Mouse (Mus musculus) intestine, embryonic 14.5 days (tissue): Measurements from ENCODE around the gene Irs3. TPM values are rescaled to one million over a fixed set of nuclear protein-coding genes. Genes with fewer than 3 reads are reported as not detected.
A peak's percentile ranks its signal among the peaks of the same experiment; 100 is the strongest.

Source experiments
- ATAC-seq: fragments of 200-750 bp; cut with Nextera tagmentation; replicated peaks from 2 replicates; pipeline ENCODE4 v1.8.0; 2017; ENCODE audit warnings: low read depth, moderate number of reproducible peaks, moderate TSS enrichment, moderate library complexity; ENCODE audit not compliant: low FRiP score, low TSS enrichment
- DNase-seq: peaks from one replicate; pipeline ENCODE4 v3.0.0-alpha.2; 2018; ENCODE audit warnings: low spot score
- H3K27ac ChIP-seq: fragments of 300-500 bp; sonication (generic); 2 replicates; pipeline ENCODE4 v1.5.1; 2014; ENCODE audit warnings: low read depth, mild to moderate bottlenecking, control low read depth
- H3K27me3 ChIP-seq: fragments of 300-500 bp; sonication (generic); replicated peaks from 2 replicates; pipeline ENCODE4 v1.6.1; 2014; ENCODE audit warnings: low read length, control low read depth; ENCODE audit not compliant: control insufficient read depth, insufficient read depth
- H3K36me3 ChIP-seq: fragments of 300-500 bp; sonication (generic); 2 replicates; pipeline ENCODE4 v1.6.1; 2014; ENCODE audit warnings: low read length, control low read depth; ENCODE audit not compliant: control insufficient read depth, insufficient read depth
- H3K4me1 ChIP-seq: fragments of 300-500 bp; sonication (generic); replicated peaks from 2 replicates; pipeline ENCODE4 v1.6.1; 2014; ENCODE audit warnings: low read length, control low read depth, mixed read lengths; ENCODE audit not compliant: control insufficient read depth, insufficient read depth
- H3K4me2 ChIP-seq: fragments of 300-500 bp; sonication (generic); 2 replicates; pipeline ENCODE4 v1.6.1; 2014; ENCODE audit warnings: low read length
- H3K4me3 ChIP-seq: fragments of 300-500 bp; sonication (generic); 2 replicates; pipeline ENCODE4 v1.5.1; 2014; ENCODE audit warnings: low read depth, low read length, control low read depth, mixed read lengths
- H3K9ac ChIP-seq: fragments of 300-500 bp; sonication (generic); 2 replicates; pipeline ENCODE4 v1.6.1; 2014; ENCODE audit warnings: mild to moderate bottlenecking, low read length
- H3K9me3 ChIP-seq: fragments of 300-500 bp; sonication (generic); 2 replicates; pipeline ENCODE4 v1.6.1; 2016; ENCODE audit warnings: low read length, control low read depth; ENCODE audit not compliant: control insufficient read depth
- WGBS: fragments of 180-500 bp; shearing (Covaris S2); extraction: QIAGEN DNeasy Blood & Tissue Kit; methylation state at CpG from one replicate; pipeline ENCODE4 v1.1.7; 2014; 5-methylcytosine and 5-hydroxymethylcytosine counted together
- polyA plus RNA-seq: library from polyadenylated mRNA; unstranded; fragments of >200 nt; fragmentation: Nextera tagmentation; extraction: Ambion mirVana; gene quantifications from 2 replicates; pipeline ENCODE4 v1.2.1, GENCODE M21; 2014

Gene Irs3
- polyA plus RNA-seq, 1 experiment from 2014 or later: not detected

- Histone ChIP-seq H3K9me3 (no peaks in the 10 kb centered on the region), H3K9ac (no peak overlapping the region), H3K36me3 (no peaks in the 10 kb centered on the region), H3K27ac (no peak overlapping the region), H3K27me3 (no peaks in the 10 kb centered on the region), H3K4me2 (no peak overlapping the region), H3K4me1 (peaks cover 16% of the 10 kb centered on the region), H3K4me3 (no peak overlapping the region)
- DNase-seq (no peak), ATAC-seq (no peak)
- 85% methylated on average over 2 of the region's 2 CpGs for WGBS
Observed at GRCm38 (mm10) chr5:137598100-137598826, 47.3 kb downstream of the Irs3 start.

GRCm38 (mm10) chr5:137597625-137598024, 47.9 kb downstream of the Irs3 start:
- WGBS: 96% methylated on average over 6 of the region's 6 CpGs
- Histone ChIP-seq H3K9ac (no peak overlapping the region), H3K27me3 (no peaks in the 10 kb centered on the region), H3K4me2 (no peak overlapping the region), H3K27ac (no peak overlapping the region), H3K36me3 (no peaks in the 10 kb centered on the region), H3K4me1 (peaks cover 14% of the 10 kb centered on the region), H3K4me3 (no peak overlapping the region), H3K9me3 (no peaks in the 10 kb centered on the region)
- no peak for DNase-seq
- no peak for ATAC-seq

GRCm38 (mm10) chr5:137596601-137597261, 48.8 kb downstream of the Irs3 start:
- peaks cover 10% of the 10 kb centered on the region for H3K4me1 ChIP-seq
- H3K4me3 ChIP-seq: peak overlapping the region; percentile 10; the same call in 1 of the 2 replicates
- no peaks in the 10 kb centered on the region for H3K27me3 ChIP-seq
- no peaks in the 10 kb centered on the region for H3K36me3 ChIP-seq
- ATAC-seq: no peak
- no peak overlapping the region for H3K9ac ChIP-seq
- peak overlapping the region; percentile 35 for H3K4me2 ChIP-seq
- DNase-seq: no peak
- no peaks in the 10 kb centered on the region for H3K9me3 ChIP-seq
- no peak overlapping the region for H3K27ac ChIP-seq
- WGBS: 35% methylated on average over 26 of the region's 30 CpGs

- Histone ChIP-seq H3K9me3 (no peaks in the 10 kb centered on the region), H3K4me2 (no peak overlapping the region), H3K36me3 (no peaks in the 10 kb centered on the region), H3K4me1 (peaks cover 10% of the 10 kb centered on the region), H3K27me3 (no peaks in the 10 kb centered on the region), H3K27ac (no peak overlapping the region), H3K4me3 (no peak overlapping the region), H3K9ac (no peak overlapping the region)
- 74% methylated on average over 7 of the region's 7 CpGs for WGBS
- DNase-seq: no peak
- no peak for ATAC-seq
Observed at GRCm38 (mm10) chr5:137595921-137596320, 49.6 kb downstream of the Irs3 start.

Other genes with a start within 250 kb of the Irs3 start
- 0.90 and 0.93 TPM in 2 replicates for gene Zan, start 168.7 kb downstream of the Irs3 start, polyA plus RNA-seq
- 58.8 and 65.1 TPM in 2 replicates for gene Pop7, start 143.2 kb downstream of the Irs3 start, polyA plus RNA-seq
- gene Gigyf1, start 127.2 kb downstream of the Irs3 start, polyA plus RNA-seq: 12.1 and 13.5 TPM in 2 replicates
- gene Epo, start 112.5 kb downstream of the Irs3 start, polyA plus RNA-seq: 0.71 and 0.80 TPM in 2 replicates
- 390 and 430 TPM in 2 replicates for gene Gnb2, start 112.2 kb downstream of the Irs3 start, polyA plus RNA-seq
- gene Actl6b, start 92.2 kb downstream of the Irs3 start, polyA plus RNA-seq: 3.5 and 6.7 TPM in 2 replicates
- gene Tfr2, start 75.9 kb downstream of the Irs3 start, polyA plus RNA-seq: 0.34 and 0.38 TPM in 2 replicates
- gene Mospd3, start 44.7 kb downstream of the Irs3 start, polyA plus RNA-seq: 29.0 and 29.4 TPM in 2 replicates
- gene Pcolce, start 31.9 kb downstream of the Irs3 start, polyA plus RNA-seq: 112 and 126 TPM in 2 replicates
- 0.11 and 0.28 TPM in 2 replicates for gene Fbxo24, start 16.7 kb downstream of the Irs3 start, polyA plus RNA-seq
- 31.2 and 35.3 TPM in 2 replicates for gene Lrch4, start 16.6 kb downstream of the Irs3 start, polyA plus RNA-seq
- 9.2 and 10.1 TPM in 2 replicates for gene Gm20605, start 16.5 kb downstream of the Irs3 start, polyA plus RNA-seq
- gene Sap25, start 4.4 kb downstream of the Irs3 start, polyA plus RNA-seq: 6.9 and 10.2 TPM in 2 replicates
- 16.0 and 16.4 TPM in 2 replicates for gene Agfg2, start 39.0 kb upstream of the Irs3 start, polyA plus RNA-seq
- gene Nyap1, start 95.9 kb upstream of the Irs3 start, polyA plus RNA-seq: 1.5 and 1.9 TPM in 2 replicates
- gene Tsc22d4, start 100.0 kb upstream of the Irs3 start, polyA plus RNA-seq: 121 and 125 TPM in 2 replicates
- 25.5 and 35.4 TPM in 2 replicates for gene Ppp1r35, start 133.1 kb upstream of the Irs3 start, polyA plus RNA-seq
- gene Mepce, start 141.9 kb upstream of the Irs3 start, polyA plus RNA-seq: 12.1 and 15.4 TPM in 2 replicates
- gene Zcwpw1, start 142.1 kb upstream of the Irs3 start, polyA plus RNA-seq: 14.4 and 17.9 TPM in 2 replicates
- 2.5 and 3.0 TPM in 2 replicates for gene Pilra, start 190.6 kb upstream of the Irs3 start, polyA plus RNA-seq
- gene Pilrb1, start 212.4 kb upstream of the Irs3 start, polyA plus RNA-seq: 0.66 and 1.4 TPM in 2 replicates
- 0.55 and 0.63 TPM in 2 replicates for gene Pilrb2, start 226.1 kb upstream of the Irs3 start, polyA plus RNA-seq